Mouse (Mus musculus) forebrain, embryonic 12.5 days (tissue): Measurements from ENCODE around the gene Mapre3. TPM values are rescaled to one million over a fixed set of nuclear protein-coding genes. Genes with fewer than 3 reads are reported as not detected.

Experiments
- ATAC-seq: fragments of 200-750 bp; cut with Nextera tagmentation; 2 replicates; pipeline ENCODE4 v1.8.0; 2017; ENCODE audit warnings: moderate TSS enrichment; ENCODE audit not compliant: low FRiP score
- H3K27ac ChIP-seq: fragments of 300-500 bp; sonication (generic); 2 replicates; pipeline ENCODE4 v1.5.1; 2016; ENCODE audit warnings: mild to moderate bottlenecking
- H3K27me3 ChIP-seq: fragments of 300-500 bp; sonication (generic); 2 replicates; pipeline ENCODE4 v1.6.1; 2016; ENCODE audit warnings: mild to moderate bottlenecking
- H3K36me3 ChIP-seq: fragments of 300-500 bp; sonication (generic); replicated peaks from 2 replicates; pipeline ENCODE4 v1.6.1; 2016; ENCODE audit warnings: mild to moderate bottlenecking
- H3K4me1 ChIP-seq: fragments of 300-500 bp; sonication (generic); 2 replicates; pipeline ENCODE4 v1.6.1; 2016
- H3K4me2 ChIP-seq: fragments of 300-500 bp; sonication (generic); 2 replicates; pipeline ENCODE4 v1.6.1; 2016; ENCODE audit warnings: mild to moderate bottlenecking, moderate library complexity
- H3K4me3 ChIP-seq: fragments of 300-500 bp; sonication (generic); replicated peaks from 2 replicates; pipeline ENCODE4 v1.5.1; 2016; ENCODE audit warnings: mild to moderate bottlenecking
- H3K9ac ChIP-seq: fragments of 300-500 bp; sonication (generic); 2 replicates; pipeline ENCODE4 v1.6.1; 2016; ENCODE audit warnings: mild to moderate bottlenecking
- H3K9me3 ChIP-seq: fragments of 300-500 bp; sonication (generic); 2 replicates; pipeline ENCODE4 v1.6.1; 2016
- WGBS: fragments of 180-500 bp; shearing (Covaris S2); methylation state at CpG from one replicate; pipeline ENCODE4 v1.1.7; 2016; 5-methylcytosine and 5-hydroxymethylcytosine counted together
- polyA plus RNA-seq: library from polyadenylated mRNA; unstranded; fragments of >200 nt; fragmentation: Nextera tagmentation; extraction: Ambion mirVana; gene quantifications from 2 replicates; pipeline ENCODE4 v1.2.1, GENCODE M21; 2016

The Mapre3 gene
- polyA plus RNA-seq, 1 experiment from 2014 or later: 58.4 TPM

- H3K4me1 ChIP-seq: peaks cover 39% of the 10 kb centered on the region
- ATAC-seq: no peak
- H3K27me3 ChIP-seq: no peaks in the 10 kb centered on the region
- H3K36me3 ChIP-seq: no peaks in the 10 kb centered on the region
- 85% methylated on average over 6 of the region's 6 CpGs for WGBS
- H3K4me2 ChIP-seq: peak overlapping the region; percentile 31
- no peaks in the 10 kb centered on the region for H3K9me3 ChIP-seq
- H3K9ac ChIP-seq: 0 out of 2 replicates have a peak overlapping the region, but pooled peaks have one; percentile 36
- peak overlapping the region; percentile 73; the same call in 1 of the 2 replicates for H3K27ac ChIP-seq
- H3K4me3 ChIP-seq: peak overlapping the region; percentile 16; the same call in 1 of the 2 replicates
Observed at GRCm38 (mm10) chr5:30914849-30915248, 100.4 kb downstream of the Mapre3 start.

- Histone ChIP-seq H3K4me1 (peaks cover 44% of the 10 kb centered on the region), H3K4me2 (peak overlapping the region; percentile 31), H3K27ac (peak overlapping the region; percentile 73), H3K36me3 (no peaks in the 10 kb centered on the region), H3K9ac (peak overlapping the region; percentile 17; the same call in 1 of the 2 replicates), H3K9me3 (no peaks in the 10 kb centered on the region), H3K4me3 (peak overlapping the region; percentile 16), H3K27me3 (no peaks in the 10 kb centered on the region)
- ATAC-seq: peak; percentile 51
- WGBS: 62% methylated on average over 9 of the region's 9 CpGs
Observed at GRCm38 (mm10) chr5:30915456-30915855, 101.0 kb downstream of the Mapre3 start.

Other genes with a start within 250 kb of the Mapre3 start
- gene Kcnk3, start 226.5 kb upstream of the Mapre3 start, polyA plus RNA-seq: 0.54 and 0.64 TPM in 2 replicates
- gene Slc35f6, start 166.7 kb upstream of the Mapre3 start, polyA plus RNA-seq: 22.0 and 24.6 TPM in 2 replicates
- gene Cenpa, start 147.9 kb upstream of the Mapre3 start, polyA plus RNA-seq: 325 and 333 TPM in 2 replicates
- 109 and 134 TPM in 2 replicates for gene Dpysl5, start 103.1 kb upstream of the Mapre3 start, polyA plus RNA-seq
- 52.5 and 56.4 TPM in 2 replicates for gene Tmem214, start 53.4 kb downstream of the Mapre3 start, polyA plus RNA-seq
- gene Agbl5, start 74.1 kb downstream of the Mapre3 start, polyA plus RNA-seq: 28.8 TPM in 2 replicates
- gene Ost4, start 93.1 kb downstream of the Mapre3 start, polyA plus RNA-seq: 302 and 315 TPM in 2 replicates
- 39.1 and 52.4 TPM in 2 replicates for gene Emilin1, start 98.8 kb downstream of the Mapre3 start, polyA plus RNA-seq
- gene Khk, start 106.8 kb downstream of the Mapre3 start, polyA plus RNA-seq: 4.7 and 7.7 TPM in 2 replicates
- 6.4 and 7.3 TPM in 2 replicates for gene Cgref1, start 130.9 kb downstream of the Mapre3 start, polyA plus RNA-seq
- 131 and 133 TPM in 2 replicates for gene Preb, start 145.7 kb downstream of the Mapre3 start, polyA plus RNA-seq
- not detected in 2 replicates for gene Tcf23, start 154.0 kb downstream of the Mapre3 start, polyA plus RNA-seq
- gene Atraid, start 233.7 kb downstream of the Mapre3 start, polyA plus RNA-seq: 96.6 and 100 TPM in 2 replicates
- 11.1 and 12.1 TPM in 2 replicates for gene Slc5a6, start 234.3 kb downstream of the Mapre3 start, polyA plus RNA-seq
- gene Cad, start 240.1 kb downstream of the Mapre3 start, polyA plus RNA-seq: 45.4 and 54.1 TPM in 2 replicates